Mouse (Mus musculus): ENCODE measurements at regions not wholly inside any gene's neighbourhood (a gene's known extent, or its start where the extent isn't known, plus 50 kb on each side); places are given as distances from the start of the nearest gene placed in this dataset.

DNA sequence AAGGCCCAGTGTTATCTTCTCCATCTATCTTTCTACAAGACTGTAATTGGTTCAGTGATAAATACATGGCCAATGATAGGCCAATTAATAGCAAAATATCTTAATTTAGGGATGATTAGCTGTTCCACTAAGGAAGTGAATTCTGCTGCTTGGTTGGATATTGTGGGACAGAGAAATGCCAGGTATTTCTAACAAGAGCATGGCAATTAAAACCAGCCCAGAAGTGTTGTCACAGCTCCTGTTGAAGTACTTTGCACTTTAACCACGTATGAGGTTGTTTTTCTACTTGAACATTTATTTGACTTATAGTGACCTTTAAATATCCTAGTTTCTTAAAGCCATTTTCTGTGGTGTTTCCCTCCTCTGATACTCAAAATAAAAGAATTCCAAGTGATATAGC lies 65.7 kb upstream of the Acsl4 start:
- no peak for DNase-seq (ENCODE audit: low read depth, low spot score)

DNA sequence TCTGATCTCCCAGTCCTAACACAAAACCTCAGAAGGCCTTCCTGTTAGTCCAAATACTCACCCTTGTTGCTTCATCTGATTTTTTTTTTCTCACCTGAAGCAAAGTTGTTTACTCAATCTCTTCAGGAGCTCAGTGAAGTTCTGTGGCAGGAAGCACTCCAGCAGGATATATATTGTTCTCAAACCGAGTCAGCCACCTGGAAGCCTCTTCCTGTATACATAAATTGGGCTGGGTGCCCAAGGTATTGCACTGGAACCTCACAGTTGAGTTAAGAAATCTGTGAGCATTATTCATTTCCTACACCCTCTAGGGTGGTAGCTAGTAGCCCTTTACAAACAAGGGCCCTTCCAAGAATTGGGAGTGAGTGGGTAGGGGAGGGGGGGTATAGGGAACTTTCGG lies 73.8 kb upstream of the Acsl4 start:
- no peak for DNase-seq (ENCODE audit: low read depth, low spot score)

DNA sequence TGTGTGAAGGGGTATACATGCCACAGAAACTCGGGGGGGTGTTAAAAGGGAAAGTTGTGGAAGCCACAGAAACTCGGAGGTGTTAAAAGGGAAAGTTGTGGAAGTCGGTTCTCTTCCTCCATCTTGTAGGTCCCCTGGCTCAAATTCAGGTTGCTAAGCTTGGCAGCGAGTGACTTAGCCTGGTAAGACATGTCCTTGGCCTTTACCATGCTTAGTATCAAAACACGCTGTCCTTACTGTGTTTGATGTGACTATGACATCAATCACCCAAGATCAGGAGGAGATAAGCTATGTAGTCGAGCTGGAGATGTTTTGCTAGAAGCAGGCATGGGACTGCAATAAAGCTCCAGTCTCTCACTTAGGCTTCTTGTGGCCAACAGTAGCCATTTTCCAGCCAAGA lies 74.4 kb upstream of the Acsl4 start:
- no peak for DNase-seq (ENCODE audit: low read depth, low spot score)

DNA sequence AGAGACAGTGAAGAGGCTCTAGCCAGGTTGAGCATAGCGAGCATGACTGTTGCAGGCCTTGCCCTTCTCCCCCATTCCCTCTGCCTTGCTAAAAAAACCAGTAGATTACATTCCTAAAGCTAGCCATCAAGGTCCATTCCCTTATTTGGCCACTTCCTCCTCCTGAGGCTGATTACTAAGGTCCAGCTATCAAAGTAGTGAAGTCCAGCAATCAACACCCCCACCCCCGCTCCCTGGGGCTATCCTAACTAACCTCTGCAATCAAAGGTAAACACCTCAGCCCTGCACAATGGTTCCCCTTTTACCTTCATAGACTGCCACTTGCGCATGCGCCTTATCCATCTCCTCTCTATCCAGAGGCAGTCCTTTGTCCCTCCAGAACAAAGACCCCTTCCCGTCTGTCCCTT lies 77.5 kb upstream of the Acsl4 start:
- no peak for DNase-seq (ENCODE audit: low read depth, low spot score)

DNA sequence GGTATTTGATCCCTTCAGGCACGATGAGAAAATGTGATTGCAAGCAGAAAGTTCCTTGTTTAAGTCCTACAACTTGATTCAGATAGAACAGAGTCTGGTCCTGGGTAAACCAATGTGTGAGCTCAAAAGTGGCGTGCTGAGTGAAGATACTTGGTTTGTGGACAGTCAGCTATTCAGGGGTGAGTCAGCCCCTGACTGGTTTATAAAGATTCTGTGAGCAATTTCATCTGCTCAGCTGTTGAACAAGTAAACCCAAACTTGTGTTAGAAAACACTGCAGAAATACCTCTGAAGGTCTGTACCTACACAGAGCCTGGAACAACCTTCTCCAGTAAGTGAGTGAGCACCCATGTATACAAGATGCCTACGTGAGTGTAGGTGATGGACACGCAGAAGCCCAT lies 78.1 kb upstream of the Acsl4 start:
- no peak for DNase-seq (ENCODE audit: low read depth, low spot score)

DNA sequence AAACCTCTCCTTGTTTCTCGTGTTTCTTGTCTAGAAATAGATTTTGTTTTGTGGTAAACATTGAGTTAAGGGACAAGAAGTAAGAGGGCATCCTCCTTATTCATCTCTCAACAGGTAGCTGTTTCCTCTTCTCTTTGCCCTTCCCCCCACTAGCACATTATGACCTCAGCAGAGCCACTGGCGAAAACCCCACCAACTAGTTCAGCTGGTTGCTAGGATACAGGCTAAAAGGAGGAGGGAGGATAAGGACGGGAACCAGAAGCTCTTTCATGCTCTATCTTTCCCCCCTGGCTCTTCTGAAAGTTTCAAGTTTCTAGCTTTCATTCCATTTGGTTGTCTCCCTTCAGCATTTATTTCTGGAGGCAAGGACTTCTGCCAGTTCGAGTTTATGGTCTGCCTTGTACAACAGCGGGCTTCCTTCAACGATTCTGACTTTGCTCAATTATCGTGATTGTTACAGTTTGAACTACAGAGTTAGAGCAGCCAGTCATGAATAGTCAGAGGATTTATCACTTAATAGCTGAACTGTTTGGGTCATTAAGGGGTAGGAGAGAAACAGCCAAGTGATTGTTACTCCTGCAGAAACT lies 78.8 kb upstream of the Acsl4 start:
- DNase-seq (ENCODE audit: low read depth, low spot score): no peak

DNA sequence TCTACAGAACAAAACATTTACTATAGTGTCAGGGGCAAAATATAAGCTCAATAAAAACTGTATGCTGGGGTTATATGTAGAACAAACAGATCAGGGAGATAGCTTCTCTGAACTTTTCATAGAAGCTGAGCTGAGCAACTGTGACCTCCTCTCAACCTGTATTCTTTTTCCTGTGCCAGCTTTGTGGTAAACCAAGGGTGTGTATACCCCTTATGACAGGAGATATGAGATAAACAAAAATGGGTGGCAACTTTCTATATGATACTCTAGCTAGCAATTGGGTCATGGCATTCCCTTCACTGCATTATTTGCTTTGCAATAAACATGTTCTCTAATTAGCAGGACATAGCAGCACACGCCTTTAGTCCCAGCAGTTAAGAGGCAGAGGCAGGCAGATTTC lies 79.7 kb upstream of the Acsl4 start:
- no peak for DNase-seq (ENCODE audit: low read depth, low spot score)

DNA sequence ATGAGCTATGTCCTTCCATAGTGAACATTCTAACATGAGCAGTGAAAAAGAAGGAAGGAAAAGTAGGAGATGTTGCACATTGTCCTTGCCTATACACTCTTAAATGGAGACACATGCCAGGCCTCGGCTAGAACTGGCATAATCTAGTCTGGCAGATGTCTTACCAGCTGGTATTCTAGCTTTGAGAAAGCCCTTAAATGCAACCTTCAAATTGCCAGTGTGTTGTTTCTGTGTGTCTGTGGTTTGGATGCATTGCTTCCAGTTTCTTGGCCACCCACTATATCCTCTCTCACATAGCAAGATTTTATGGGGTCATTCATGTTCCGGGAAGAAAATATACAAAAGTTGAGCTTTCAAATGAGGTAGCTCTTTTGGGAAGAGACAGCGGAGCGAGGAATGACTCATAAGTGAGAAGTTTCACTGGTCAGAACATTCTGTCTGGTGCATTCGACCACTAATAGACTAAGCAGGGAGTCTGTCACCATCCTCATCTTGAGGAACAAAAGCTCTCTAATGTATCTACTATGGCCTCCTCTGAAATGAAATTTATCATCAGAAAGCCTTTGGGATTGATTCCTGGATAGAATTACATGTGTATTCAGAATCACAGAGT lies 91.0 kb upstream of the Acsl4 start:
- DNase-seq (ENCODE audit: low read depth, low spot score): no peak

DNA sequence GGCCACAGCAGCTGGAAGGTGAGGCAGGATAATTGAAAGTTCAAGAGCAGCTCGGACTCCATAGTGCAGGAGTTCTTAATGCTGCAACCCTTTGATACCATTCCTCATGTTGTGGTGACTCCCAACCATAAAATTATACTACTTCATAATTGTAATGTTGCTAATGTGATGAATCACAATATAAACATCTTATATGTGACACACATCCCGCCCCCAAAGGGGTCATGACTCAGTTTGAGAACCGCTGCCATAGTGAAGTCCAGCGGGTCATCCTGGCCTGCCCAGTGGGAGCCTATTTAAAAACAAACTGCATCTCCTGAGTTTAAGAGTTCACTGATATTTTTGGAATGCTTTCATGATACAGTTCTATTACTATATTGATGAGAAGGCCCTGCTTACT lies 97.7 kb upstream of the Acsl4 start:
- DNase-seq (ENCODE audit: low read depth, low spot score): no peak

DNA sequence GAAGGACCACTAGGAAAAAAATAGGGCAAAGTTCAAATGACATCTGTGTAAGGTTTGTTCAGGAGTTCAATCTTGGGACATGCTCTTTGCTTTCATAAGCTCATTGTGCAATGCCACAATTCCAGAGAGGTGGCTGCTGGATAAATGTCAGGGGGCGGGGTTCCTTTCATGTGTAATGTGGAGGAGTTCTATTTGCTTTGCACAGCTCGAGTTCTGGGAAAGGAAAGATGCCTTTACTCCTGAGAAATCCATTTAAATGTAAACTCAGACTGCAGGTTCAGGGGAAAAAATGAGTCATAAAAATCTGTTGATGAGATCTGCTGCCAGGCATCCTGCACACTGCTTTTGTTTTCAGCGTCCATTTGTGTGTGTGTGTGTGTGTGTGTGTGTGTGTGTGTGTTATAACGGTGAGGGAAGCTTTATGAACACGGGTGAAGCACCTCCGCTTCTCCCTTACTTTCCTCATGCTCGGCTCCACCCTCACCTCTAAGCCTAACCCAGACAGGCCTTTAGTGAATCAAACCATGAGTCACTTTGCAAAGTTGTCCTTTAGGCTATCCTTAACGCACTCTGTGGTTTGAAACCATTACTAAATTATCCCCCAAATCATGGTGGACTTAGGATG lies 99.9 kb upstream of the Acsl4 start:
- DNase-seq (ENCODE audit: low read depth, low spot score): no peak

DNA sequence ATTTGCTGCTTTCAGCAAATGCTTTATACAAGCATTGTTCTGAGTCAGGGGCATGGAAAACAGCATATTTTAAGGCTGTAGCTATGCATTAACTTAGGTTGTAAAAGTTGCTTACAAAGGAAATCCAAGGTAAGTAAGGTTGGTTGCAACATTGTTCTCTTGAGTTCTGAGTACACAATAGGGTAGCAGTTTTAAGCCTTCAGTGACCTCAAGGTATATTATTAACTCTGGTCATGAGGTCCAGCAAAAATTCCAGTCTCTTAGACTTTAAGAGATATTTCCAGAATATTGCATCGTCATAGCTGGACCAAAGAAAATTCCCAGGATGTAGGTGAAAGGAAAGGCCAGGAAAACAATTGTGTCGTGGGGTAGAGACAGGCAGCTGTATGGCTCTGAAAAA lies 110.8 kb upstream of the Acsl4 start:
- DNase-seq (ENCODE audit: low read depth, low spot score): no peak

DNA sequence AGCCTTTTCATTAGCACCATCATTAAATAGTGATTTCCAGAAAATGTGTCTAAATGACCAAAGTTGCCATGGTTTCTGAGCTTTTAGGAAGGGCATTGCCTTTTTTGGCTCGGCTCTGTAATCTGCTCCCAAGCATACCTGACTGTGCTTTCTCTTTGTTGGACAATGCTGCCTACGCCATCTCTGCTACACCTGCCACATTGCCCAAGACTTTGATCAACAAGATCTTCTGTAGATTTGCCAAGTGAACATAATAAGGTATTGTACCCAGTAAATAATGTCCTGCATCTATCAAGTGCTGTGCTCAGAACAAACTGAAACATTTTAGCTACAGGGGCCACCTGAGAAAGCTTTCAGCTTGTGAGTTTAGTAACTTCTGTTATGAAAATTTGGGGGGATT lies 114.6 kb upstream of the Acsl4 start:
- no peak for DNase-seq (ENCODE audit: low read depth, low spot score)

DNA sequence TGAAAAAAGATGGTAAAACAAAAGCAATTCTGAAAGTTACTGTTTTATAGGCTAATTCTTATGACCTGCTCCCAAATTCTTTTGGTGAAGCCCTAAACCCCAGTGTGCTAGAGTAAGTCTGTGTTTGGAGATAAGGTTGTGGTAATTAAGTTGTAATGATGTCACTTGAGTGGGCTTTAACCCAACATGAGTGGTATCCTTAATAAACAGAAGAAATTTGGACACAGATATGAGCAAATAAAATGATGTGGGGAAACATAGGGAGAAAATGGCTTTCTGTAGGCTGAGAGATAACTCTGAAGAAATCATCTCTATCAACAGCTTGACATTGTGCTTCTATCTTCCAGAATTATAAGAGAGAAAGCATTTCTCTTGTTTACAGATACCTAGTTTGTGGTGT lies 117.1 kb upstream of the Acsl4 start:
- DNase-seq (ENCODE audit: low read depth, low spot score): no peak

DNA sequence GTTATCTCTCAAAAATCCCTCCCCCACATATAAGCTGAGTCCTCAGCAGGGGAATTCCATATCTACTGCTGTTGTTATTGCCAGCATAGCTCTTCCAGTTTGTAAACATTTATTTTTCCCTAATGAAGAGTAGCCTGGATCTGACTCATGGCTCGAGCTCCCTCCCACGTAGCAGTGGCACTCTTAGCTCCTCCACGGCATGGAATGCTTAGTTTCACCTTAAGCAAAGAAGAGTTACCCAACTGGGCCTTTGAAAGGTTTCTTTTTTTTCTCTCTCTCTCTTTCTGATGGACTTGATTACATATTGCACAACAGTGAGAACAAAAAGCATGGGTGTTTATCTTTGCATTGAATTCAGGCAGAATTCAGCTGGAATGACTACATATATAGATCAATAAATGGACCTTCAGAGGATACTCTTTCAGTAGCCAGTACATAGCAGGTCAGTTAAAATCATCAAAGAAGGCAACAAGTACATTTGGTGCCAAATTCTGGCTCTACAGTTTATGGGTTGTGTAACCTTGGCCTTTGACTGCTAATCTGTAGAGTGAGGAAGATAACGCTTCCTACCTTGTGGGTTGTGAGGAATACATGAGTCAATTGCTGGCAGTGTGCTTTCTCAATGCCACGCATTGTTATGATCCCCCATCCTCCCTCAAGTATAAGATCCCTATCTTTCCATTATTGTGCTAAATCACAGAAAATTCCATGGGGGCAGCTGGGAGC lies 126.2 kb upstream of the Acsl4 start:
- DNase-seq (ENCODE audit: low read depth, low spot score): no peak

DNA sequence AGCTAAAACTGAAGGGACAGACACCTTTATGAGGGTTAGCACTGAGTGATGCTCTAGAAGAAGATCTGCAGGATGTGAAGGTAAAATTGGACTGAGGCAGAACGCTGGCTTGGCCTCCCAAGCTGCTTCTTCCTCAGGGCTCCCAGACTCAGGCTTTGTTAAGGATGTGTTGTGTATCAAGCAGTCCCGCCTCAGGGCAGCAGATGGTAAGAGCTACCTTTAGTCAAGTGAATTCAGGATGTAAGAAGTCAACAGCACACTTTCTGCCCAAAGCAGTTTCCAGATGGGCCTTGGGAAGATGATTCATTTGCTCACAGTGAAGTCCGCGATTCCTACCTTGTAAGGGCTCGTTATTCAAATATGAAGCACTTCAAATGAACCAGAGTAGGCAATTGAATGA lies 126.9 kb upstream of the Acsl4 start:
- no peak for DNase-seq (ENCODE audit: low read depth, low spot score)

DNA sequence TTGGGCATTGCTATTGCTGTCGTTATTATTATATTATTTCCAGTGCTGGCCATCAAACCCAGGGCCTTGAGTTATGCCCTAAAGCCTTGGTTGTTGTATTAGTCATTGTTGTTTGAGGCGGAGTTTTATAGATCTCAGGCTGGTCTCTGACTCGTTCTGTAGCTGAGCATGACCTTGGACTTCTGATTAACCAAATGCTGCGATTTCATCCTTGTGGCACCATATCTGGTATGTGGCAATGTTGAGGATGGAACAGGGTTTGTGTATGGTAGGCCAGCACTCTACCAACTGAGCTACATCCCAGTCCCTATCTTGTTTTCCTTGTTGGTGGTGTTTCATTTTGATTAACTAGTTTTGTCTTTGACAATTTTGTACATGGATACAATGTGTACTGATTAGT lies 130.7 kb upstream of the Acsl4 start:
- no peak for DNase-seq (ENCODE audit: low read depth, low spot score)

DNA sequence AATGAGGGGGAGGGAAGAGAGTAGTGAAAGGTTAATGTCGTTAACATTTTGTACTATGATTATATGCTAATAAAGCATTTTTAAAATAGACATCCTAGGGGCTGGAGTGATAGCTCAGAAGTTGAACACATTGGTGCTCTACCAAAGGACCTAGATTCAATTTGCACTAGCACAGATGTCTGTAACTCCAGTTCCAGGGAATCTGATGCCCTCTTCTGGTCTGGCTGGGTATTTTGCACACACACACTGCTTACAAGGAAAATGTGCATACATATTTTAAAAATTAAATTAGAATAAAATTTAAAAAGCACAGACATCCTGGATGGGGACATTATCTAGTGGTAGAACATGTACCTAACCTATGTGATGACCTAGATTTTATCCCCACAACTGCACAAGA lies 136.6 kb upstream of the Acsl4 start:
- no peak for DNase-seq (ENCODE audit: low read depth, low spot score)

DNA sequence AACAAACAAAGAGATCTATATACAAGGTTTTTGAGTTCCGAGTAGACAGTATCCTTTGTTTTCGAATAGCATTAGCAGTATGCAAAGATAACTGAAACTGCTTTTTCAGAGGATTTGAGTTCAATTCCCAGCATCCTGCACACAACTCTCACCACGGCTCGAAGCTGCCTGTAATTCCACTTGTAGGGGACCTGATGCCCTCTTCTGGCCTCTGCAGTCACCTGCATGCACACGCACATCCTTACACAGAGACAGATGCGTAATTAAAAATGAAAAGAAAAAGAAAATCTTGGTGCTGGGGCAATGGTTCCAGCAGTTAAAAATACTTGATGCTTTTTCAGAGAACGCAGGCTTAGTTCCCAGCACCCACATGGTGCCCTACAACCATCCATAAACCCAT lies 139.6 kb upstream of the Acsl4 start:
- DNase-seq (ENCODE audit: low read depth, low spot score): no peak

DNA sequence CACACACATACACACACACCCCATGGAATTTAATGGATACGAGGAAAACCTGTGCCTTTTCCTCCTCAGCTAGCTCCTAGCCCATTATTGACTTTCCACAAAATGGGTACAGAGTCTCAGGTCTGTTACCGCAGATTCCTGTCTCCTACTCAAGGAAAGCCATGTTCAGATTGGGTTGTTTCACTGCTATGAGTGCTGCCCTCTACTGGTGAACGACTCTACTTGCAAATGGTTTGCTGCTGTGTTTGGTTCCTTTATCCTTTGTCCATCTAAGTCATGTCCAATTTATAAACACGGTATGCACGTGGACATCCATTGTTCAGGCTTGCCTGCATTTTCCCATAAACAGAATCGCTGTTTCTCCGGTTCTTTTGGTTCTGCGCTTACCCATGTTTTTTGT lies 144.4 kb upstream of the Acsl4 start:
- peak; percentile 23 for DNase-seq (ENCODE audit: low read depth, low spot score)

DNA sequence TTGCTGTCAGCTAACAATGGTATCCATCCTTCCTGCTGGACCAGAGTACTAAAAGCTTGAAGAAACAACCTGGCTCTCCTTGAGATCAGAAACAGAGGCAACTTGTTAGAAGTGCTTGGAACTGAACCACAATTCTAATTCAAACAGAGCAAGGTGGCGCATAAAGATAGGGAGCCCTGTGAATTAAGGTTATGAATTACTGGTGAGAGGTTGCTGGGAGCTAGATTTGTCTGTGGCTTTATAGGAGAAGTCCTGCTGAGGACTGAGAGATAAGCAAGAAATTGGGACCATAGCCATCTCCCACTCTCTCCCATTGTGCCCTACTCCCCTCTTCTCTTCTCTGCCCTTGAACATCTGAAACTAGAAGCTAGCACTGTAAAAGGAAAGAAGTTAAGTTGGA lies 145.2 kb upstream of the Acsl4 start:
- DNase-seq (ENCODE audit: low read depth, low spot score): no peak

DNA sequence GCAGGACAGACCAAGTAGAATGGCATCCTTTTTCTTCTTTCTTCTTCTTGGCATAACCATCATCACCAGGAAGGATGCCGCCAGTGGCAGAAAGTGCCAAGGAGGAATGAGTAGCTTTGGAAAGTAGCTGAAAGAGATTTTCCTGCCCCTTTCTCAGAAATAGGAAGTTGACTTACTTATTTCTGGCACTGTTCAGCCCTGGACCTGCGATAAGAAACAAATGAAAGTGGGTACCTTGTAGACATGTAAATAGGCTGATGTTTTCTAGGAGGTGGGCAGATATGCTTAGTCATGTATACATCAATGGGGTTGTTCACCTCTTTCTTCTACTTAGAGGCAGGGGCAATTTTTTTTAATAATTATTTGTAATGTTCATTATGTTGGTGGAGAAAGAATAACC lies 145.3 kb upstream of the Tmem164 start:
- DNase-seq (ENCODE audit: low read depth, low spot score): no peak

DNA sequence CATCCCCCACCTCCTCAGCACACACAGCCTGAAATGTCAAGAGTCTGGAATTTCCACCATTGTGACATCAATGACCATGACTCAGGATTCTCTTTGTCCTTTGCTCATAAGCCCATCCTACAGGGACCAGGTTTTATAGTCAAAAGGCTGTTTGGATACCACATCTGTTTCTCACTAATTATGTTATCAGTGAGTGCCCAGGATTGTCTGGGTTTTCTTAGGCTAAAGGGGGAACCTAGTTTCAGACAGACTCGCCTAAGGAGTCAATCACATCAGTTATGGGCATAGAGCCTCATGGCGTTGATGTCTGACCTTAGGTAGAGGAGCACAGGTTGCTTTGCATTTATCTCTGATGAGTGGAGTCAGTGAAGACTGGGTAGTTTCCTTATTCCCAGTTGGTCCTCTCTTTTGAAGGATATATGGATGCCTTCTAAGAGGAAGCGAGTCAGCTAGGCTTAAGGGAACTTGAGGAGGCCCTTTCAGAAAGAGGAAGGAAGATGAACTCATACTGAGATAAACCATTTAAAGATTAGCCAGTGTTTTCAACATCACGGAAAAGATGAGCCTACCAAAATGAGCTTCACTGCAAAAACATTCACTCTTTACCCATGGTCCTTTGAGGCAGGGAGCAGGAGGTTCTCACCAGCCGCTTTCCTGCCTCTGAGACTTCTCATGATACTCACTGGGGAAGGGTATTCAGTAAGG lies 143.8 kb upstream of the Tmem164 start:
- no peak for DNase-seq (ENCODE audit: low read depth, low spot score)
